Mouse (Mus musculus) gastrocnemius, postnatal 36 days (tissue): Measurements from ENCODE around the gene Usp48. TPM values are rescaled to one million over a fixed set of nuclear protein-coding genes. Genes with fewer than 3 reads are reported as not detected.

Experiments
- DNase-seq, 2 experiments: peaks; one replicate each; pipeline ENCODE4 v3.0.0; 2022
- intact Hi-C: fragments of 180-260 bp; cut with DNase I; formaldehyde crosslinking; loops from one replicate; pipeline ENCODE4 v1.15.1; 2025
- total RNA-seq, 2 experiments: library from RNA; stranded (reverse); gene quantifications; 2 replicates each; pipeline ENCODE4 v1.2.3; 2021

The Usp48 gene
- total RNA-seq, 2 experiments from 2014 or later: 23.3 to 25.9 TPM

GRCm38 (mm10) chr4:137607023-137607422 is 13.5 kb downstream of the Usp48 start:
- intact Hi-C loops: no loop called here

GRCm38 (mm10) chr4:137609281-137609680 is 15.7 kb downstream of the Usp48 start:
- DNase-seq: no peak
- intact Hi-C loops: no loop called here

More at GRCm38 (mm10) chr4:137607023-137607422, 13.5 kb downstream of the Usp48 start:
- DNase-seq: no peak

GRCm38 (mm10) chr4:137609702-137610101 is 16.1 kb downstream of the Usp48 start:
- intact Hi-C loops: no loop called here
- no peak for DNase-seq

GRCm38 (mm10) chr4:137610256-137610655 is 16.7 kb downstream of the Usp48 start:
- DNase-seq: no peak
- intact Hi-C loops: no loop called here

GRCm38 (mm10) chr4:137622847-137623246 is 29.3 kb downstream of the Usp48 start:
- intact Hi-C loops: no loop called here

GRCm38 (mm10) chr4:137627476-137628235 is 34.1 kb downstream of the Usp48 start:
- no peak for DNase-seq
- intact Hi-C loops: no loop called here

More at GRCm38 (mm10) chr4:137622847-137623246, 29.3 kb downstream of the Usp48 start:
- no peak for DNase-seq

- DNase-seq: no peak
- intact Hi-C loops: no loop called here
Measured at GRCm38 (mm10) chr4:137628400-137628799, 34.8 kb downstream of the Usp48 start.

GRCm38 (mm10) chr4:137629354-137629753 is 35.8 kb downstream of the Usp48 start:
- intact Hi-C loops: no loop called here
- no peak for DNase-seq

- intact Hi-C loops: no loop called here
- DNase-seq: no peak
Measured at GRCm38 (mm10) chr4:137630153-137630552, 36.6 kb downstream of the Usp48 start.

- intact Hi-C loops: no loop called here
- no peak for DNase-seq
Measured at GRCm38 (mm10) chr4:137631596-137631995, 38.0 kb downstream of the Usp48 start.

GRCm38 (mm10) chr4:137633394-137633793 is 39.8 kb downstream of the Usp48 start:
- DNase-seq: no peak
- intact Hi-C loops: no loop called here

GRCm38 (mm10) chr4:137636597-137636996 is 43.0 kb downstream of the Usp48 start:
- intact Hi-C loops: no loop called here
- no peak for DNase-seq

GRCm38 (mm10) chr4:137641556-137641955 is 48.0 kb downstream of the Usp48 start:
- DNase-seq: no peak

GRCm38 (mm10) chr4:137642101-137642500 is 48.5 kb downstream of the Usp48 start:
- DNase-seq: no peak
- intact Hi-C loops: no loop called here

More at GRCm38 (mm10) chr4:137641556-137641955, 48.0 kb downstream of the Usp48 start:
- intact Hi-C loops: no loop called here

- intact Hi-C loops: no loop called here
- no peak for DNase-seq
Measured at GRCm38 (mm10) chr4:137643459-137643858, 49.9 kb downstream of the Usp48 start.

GRCm38 (mm10) chr4:137646262-137646661 is 52.7 kb downstream of the Usp48 start:
- intact Hi-C loops: no loop called here
- no peak for DNase-seq

- intact Hi-C loops: no loop called here
- no peak for DNase-seq
Measured at GRCm38 (mm10) chr4:137647648-137648047, 54.1 kb downstream of the Usp48 start.

GRCm38 (mm10) chr4:137648230-137648629 is 54.7 kb downstream of the Usp48 start:
- no peak for DNase-seq

GRCm38 (mm10) chr4:137650912-137651311 is 57.4 kb downstream of the Usp48 start:
- no peak for DNase-seq
- intact Hi-C loops: no loop called here

More at GRCm38 (mm10) chr4:137648230-137648629, 54.7 kb downstream of the Usp48 start:
- intact Hi-C loops: no loop called here

- intact Hi-C loops: no loop called here
Measured at GRCm38 (mm10) chr4:137652835-137653346, 59.3 kb downstream of the Usp48 start.

GRCm38 (mm10) chr4:137655241-137656031 is 61.9 kb downstream of the Usp48 start:
- intact Hi-C loops: no loop called here

More at GRCm38 (mm10) chr4:137652835-137653346, 59.3 kb downstream of the Usp48 start:
- no peak for DNase-seq

More at GRCm38 (mm10) chr4:137655241-137656031, 61.9 kb downstream of the Usp48 start:
- DNase-seq: no peak
